Mouse (Mus musculus) C2C12 (cell line): Measurements from ENCODE around the gene Ttc23.

Experiments
- CTCF ChIP-seq: IDR thresholded peaks from one replicate; pipeline ENCODE4 v1.5.1; 2011; ENCODE audit not compliant: control insufficient read depth, insufficient read depth, insufficient read length
- MAX ChIP-seq: IDR thresholded peaks from one replicate; pipeline ENCODE4 v1.6.1; 2011; ENCODE audit warnings: mild to moderate bottlenecking, control low read depth

GRCm38 (mm10) chr7:67634210-67634609 is 13.0 kb upstream of the Ttc23 start:
- TF ChIP-seq MAX (no peak), CTCF (no peak)
